ENCODE assay signal across 9 mouse cellular contexts in the genomic region with DNA sequence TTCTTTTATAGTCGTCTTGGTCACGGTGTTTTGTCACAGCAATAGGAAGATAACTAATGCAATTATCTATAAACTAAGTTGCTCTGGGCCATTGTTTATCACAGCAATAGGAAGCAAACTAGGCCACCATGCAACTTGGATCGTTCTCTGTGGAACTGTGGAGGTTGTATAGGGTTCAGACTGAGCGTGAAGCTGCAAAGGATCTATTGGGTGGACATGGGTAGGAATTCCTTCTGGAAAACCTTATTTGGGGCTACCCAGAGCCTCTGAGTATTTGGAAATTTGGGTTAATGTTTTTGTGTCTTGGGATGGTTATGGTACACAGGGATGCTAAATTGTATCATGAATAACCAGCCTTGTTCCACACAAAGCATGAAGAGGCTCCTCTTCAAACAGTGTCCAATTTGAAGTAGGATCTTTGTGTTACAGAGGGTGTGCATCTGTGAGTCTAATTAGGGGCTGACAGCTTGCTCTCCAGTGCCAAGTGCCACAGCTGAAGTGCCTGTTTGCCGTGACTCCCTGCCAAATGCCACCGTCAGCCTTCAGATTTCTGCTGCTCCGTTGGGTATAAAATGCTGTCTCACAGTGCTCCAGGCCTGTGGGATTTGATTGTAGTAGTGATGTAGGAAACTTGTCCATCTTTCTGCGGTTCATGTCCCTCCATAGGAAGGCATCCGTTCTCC.
DNase-seq lines count a peak whose midpoint lies in the region; ATAC-seq lines count a peak whose summit lies in the region.
"Had no signal": no experiment of that assay in that cellular context is flagged by ENCODE, and none has a peak within 500 bp of the region (broad histone marks: within the 10 kb centered on the region; RNA-seq: fewer than 3 reads in every experiment).

No protein-coding gene starts in this region.

- no peak overlapping the region for H3K9ac ChIP-seq in midbrain, embryonic 13.5 days (replicated peaks)
- H3K9ac ChIP-seq in midbrain, embryonic 11.5 days (ENCODE audit: low read length): no peak overlapping the region
- H3K9ac ChIP-seq in intestine, embryonic 16.5 days (ENCODE audit: low read depth, low read length): no peak overlapping the region

- H3K4me1 ChIP-seq in midbrain, embryonic 13.5 days (replicated peaks): peaks cover 6% of the 10 kb centered on the region
- no peaks in the 10 kb centered on the region for H3K4me1 ChIP-seq in midbrain, embryonic 11.5 days (ENCODE audit: control insufficient read depth, insufficient read depth, low read length)
- H3K4me1 ChIP-seq in intestine, embryonic 16.5 days (ENCODE audit: control insufficient read depth, insufficient read depth, low read length): no peaks in the 10 kb centered on the region

- no peak overlapping the region for H3K4me3 ChIP-seq in midbrain, embryonic 13.5 days (replicated peaks)
- no peak overlapping the region for H3K4me3 ChIP-seq in midbrain, embryonic 11.5 days (ENCODE audit: low read depth, low read length)
- no peak overlapping the region for H3K4me3 ChIP-seq in intestine, embryonic 16.5 days (ENCODE audit: low read length)

- WGBS in midbrain, embryonic 13.5 days: 65% methylated on average over 9 of the region's 9 CpGs
- 88% methylated on average over 9 of the region's 9 CpGs for WGBS in midbrain, embryonic 11.5 days
- WGBS in intestine, embryonic 16.5 days: 89% methylated on average over 9 of the region's 9 CpGs

- H3K27ac ChIP-seq in midbrain, embryonic 13.5 days: peak overlapping the region; percentile 48; the same call in 1 of the 2 replicates
- no peak overlapping the region for H3K27ac ChIP-seq in midbrain, embryonic 11.5 days (ENCODE audit: low read depth, low read length)
- H3K27ac ChIP-seq in intestine, embryonic 16.5 days (ENCODE audit: low read length): no peak overlapping the region

- peak; percentile 68 for ATAC-seq in midbrain, embryonic 13.5 days
- no peak for ATAC-seq in midbrain, embryonic 11.5 days (ENCODE audit: low FRiP score)
- no peak for ATAC-seq in intestine, embryonic 16.5 days

- no peaks in the 10 kb centered on the region for H3K27me3 ChIP-seq in midbrain, embryonic 13.5 days
- H3K27me3 ChIP-seq in midbrain, embryonic 11.5 days (ENCODE audit: control insufficient read depth, insufficient read depth, low read length): no peaks in the 10 kb centered on the region
- H3K27me3 ChIP-seq in intestine, embryonic 16.5 days (replicated peaks; ENCODE audit: control insufficient read depth, insufficient read depth, low read length): no peaks in the 10 kb centered on the region

- no peaks in the 10 kb centered on the region for H3K36me3 ChIP-seq in midbrain, embryonic 13.5 days
- no peaks in the 10 kb centered on the region for H3K36me3 ChIP-seq in midbrain, embryonic 11.5 days (ENCODE audit: control insufficient read depth, insufficient read depth, low read length)
- H3K36me3 ChIP-seq in intestine, embryonic 16.5 days (ENCODE audit: control insufficient read depth, insufficient read depth, low read length): no peaks in the 10 kb centered on the region
- H3K36me3 ChIP-seq: G1E had no signal

- no peak for DNase-seq in midbrain, embryonic 11.5 days (ENCODE audit: low spot score, missing footprints)
- DNase-seq in cerebellum, postnatal 14 days: peak; percentile 79 to 85
- DNase-seq in layer of hippocampus, adult 11-12 months (ENCODE audit: low spot score): peak; percentile 75
- DNase-seq in retina, postnatal 7 days (ENCODE audit: low read depth, low spot score): peak; percentile 32
- DNase-seq in B cell, adult 2 months: no peak
- no peak for DNase-seq in spleen, postnatal 14 days (ENCODE audit: low spot score in 2 of 2)

- H3K4me2 ChIP-seq in midbrain, embryonic 13.5 days (replicated peaks): no peak overlapping the region
- H3K4me2 ChIP-seq in midbrain, embryonic 11.5 days: no peak overlapping the region
- no peak overlapping the region for H3K4me2 ChIP-seq in intestine, embryonic 16.5 days (ENCODE audit: low read depth, low read length)

- no peaks in the 10 kb centered on the region for H3K9me3 ChIP-seq in midbrain, embryonic 13.5 days
- no peaks in the 10 kb centered on the region for H3K9me3 ChIP-seq in midbrain, embryonic 11.5 days (ENCODE audit: control insufficient read depth, low read length)
- H3K9me3 ChIP-seq in intestine, embryonic 16.5 days (ENCODE audit: control insufficient read depth, low read length): no peaks in the 10 kb centered on the region

Comparison
In these comparisons a context has a peak if more than half of its experiments do, and no peak if none do; other contexts are left out.
1. DNase-seq: peak in cerebellum, postnatal 14 days (2 of 2), layer of hippocampus, adult 11-12 months (single experiment) and retina, postnatal 7 days (single experiment); none in midbrain, embryonic 11.5 days (single experiment), B cell, adult 2 months (0 of 2) and spleen, postnatal 14 days (0 of 2).